Mouse (Mus musculus) midbrain, postnatal 0 days (tissue): ENCODE data around the gene Hand2. TPM values are rescaled to one million over a fixed set of nuclear protein-coding genes. Genes with fewer than 3 reads are reported as not detected.

Experiments used
- ATAC-seq: fragments of 200-750 bp; cut with Nextera tagmentation; 2 replicates; pipeline ENCODE4 v1.8.0; 2017; ENCODE audit warnings: moderate number of reproducible peaks, mild to moderate bottlenecking, moderate TSS enrichment, moderate library complexity; ENCODE audit not compliant: low FRiP score
- DNase-seq: peaks from one replicate; pipeline ENCODE4 v3.0.0-alpha.2; 2015; ENCODE audit warnings: low spot score
- H3K27ac ChIP-seq: fragments of 300-500 bp; sonication (generic); 2 replicates; pipeline ENCODE4 v1.5.1; 2014; ENCODE audit warnings: low read depth, mild to moderate bottlenecking, low read length, mixed read lengths
- H3K27me3 ChIP-seq: fragments of 300-500 bp; sonication (generic); 2 replicates; pipeline ENCODE4 v1.6.1; 2014; ENCODE audit warnings: low read length, control low read depth, mixed read lengths; ENCODE audit not compliant: insufficient read depth
- H3K36me3 ChIP-seq: fragments of 300-500 bp; sonication (generic); 2 replicates; pipeline ENCODE4 v1.6.1; 2014; ENCODE audit warnings: low read length, control low read depth, mixed read lengths; ENCODE audit not compliant: insufficient read depth
- H3K4me1 ChIP-seq: fragments of 300-500 bp; sonication (generic); 2 replicates; pipeline ENCODE4 v1.6.1; 2014; ENCODE audit warnings: mild to moderate bottlenecking, control low read depth, antibody characterized with exemption, low read length, mixed read lengths; ENCODE audit not compliant: insufficient read depth
- H3K4me2 ChIP-seq: fragments of 300-500 bp; sonication (generic); 2 replicates; pipeline ENCODE4 v1.6.1; 2014; ENCODE audit warnings: low read depth, mild to moderate bottlenecking, low read length, mixed read lengths; ENCODE audit not compliant: poor library complexity, severe bottlenecking
- H3K4me3 ChIP-seq: fragments of 300-500 bp; sonication (generic); 2 replicates; pipeline ENCODE4 v1.5.1; 2014; ENCODE audit warnings: low read depth, mild to moderate bottlenecking, low read length, moderate library complexity
- H3K9ac ChIP-seq: fragments of 300-500 bp; sonication (generic); replicated peaks from 2 replicates; pipeline ENCODE4 v1.6.1; 2014; ENCODE audit warnings: mild to moderate bottlenecking, low read length, moderate library complexity, mixed read lengths; ENCODE audit not compliant: poor library complexity, severe bottlenecking
- H3K9me3 ChIP-seq: fragments of 300-500 bp; sonication (generic); 2 replicates; pipeline ENCODE4 v1.6.1; 2016; ENCODE audit warnings: low read length, control low read depth
- CTCF ChIP-seq: IDR thresholded peaks from 2 replicates; pipeline ENCODE4 v1.5.1; 2016; ENCODE audit warnings: antibody characterized with exemption, mild to moderate bottlenecking
- WGBS: fragments of 180-500 bp; shearing (Covaris S2); extraction: QIAGEN DNeasy Blood & Tissue Kit; methylation state at CpG from one replicate; pipeline ENCODE4 v1.1.7; 2014; 5-methylcytosine and 5-hydroxymethylcytosine counted together
- polyA plus RNA-seq: library from polyadenylated mRNA; unstranded; fragments of >200 nt; fragmentation: Nextera tagmentation; extraction: Ambion mirVana; gene quantifications from 2 replicates; pipeline ENCODE4 v1.2.1, GENCODE M21; 2015
- total RNA-seq: library from RNA; depleted of rRNA; stranded (reverse); fragments of >200 nt; gene quantifications from 2 replicates; pipeline ENCODE4 v1.2.3, GENCODE M21; 2014

Gene Hand2
- total and polyA plus RNA-seq, 2 experiments from 2014 or later: not detected

DNA sequence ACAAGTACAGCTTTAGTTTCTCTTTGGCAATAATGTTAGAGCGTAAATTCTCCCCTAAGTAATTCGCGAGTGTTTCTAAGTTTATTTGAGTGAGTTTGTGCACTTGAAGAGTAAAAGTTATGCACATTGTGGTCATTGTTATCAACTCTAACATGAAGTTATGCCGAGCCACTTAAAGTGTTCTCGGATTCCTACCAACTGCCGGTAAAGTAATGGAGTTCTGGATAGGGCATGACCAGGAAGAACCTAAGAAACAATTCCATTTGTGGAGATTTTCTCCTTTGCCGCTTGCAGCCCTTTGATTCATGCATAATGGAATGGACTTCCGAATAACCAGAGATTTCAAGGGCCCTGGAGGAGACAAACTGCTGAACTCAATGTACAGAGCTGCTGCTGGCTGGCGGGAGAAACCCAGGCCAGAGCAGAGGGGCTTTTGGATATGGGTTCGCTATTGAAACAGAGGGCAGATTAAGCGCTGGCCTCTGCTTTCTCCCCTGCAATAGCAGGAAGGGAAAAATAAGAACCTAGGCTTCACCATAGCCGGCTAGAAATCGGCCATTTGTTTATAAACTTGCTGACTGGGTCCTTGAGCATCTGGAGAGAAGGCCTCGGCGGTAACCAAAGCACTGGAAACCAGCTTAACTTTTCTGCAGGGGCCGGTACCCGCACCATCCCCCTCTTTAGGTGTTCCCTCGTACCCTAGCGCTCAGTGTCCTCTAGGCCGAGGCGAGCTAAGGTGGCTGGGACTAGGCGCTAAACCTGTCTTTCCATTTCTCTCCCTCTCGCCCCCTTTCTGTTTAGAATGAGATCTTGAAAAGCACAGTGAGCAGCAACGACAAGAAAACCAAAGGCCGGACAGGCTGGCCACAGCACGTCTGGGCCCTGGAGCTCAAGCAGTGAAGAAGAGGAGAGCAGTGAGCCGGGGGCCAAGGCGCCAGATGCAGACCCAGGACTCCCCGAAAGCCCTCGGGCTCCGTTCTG is 2.5 kb downstream of the Hand2 start:
- Histone ChIP-seq H3K36me3 (no peaks in the 10 kb centered on the region), H3K4me2 (no peak overlapping the region), H3K9ac (no peak overlapping the region), H3K4me1 (no peaks in the 10 kb centered on the region; the same call in 1 of the 2 replicates), H3K9me3 (no peaks in the 10 kb centered on the region), H3K4me3 (no peak overlapping the region), H3K27me3 (peaks cover 83% of the 10 kb centered on the region), H3K27ac (no peak overlapping the region)
- no peak for DNase-seq
- no peak for TF ChIP-seq CTCF
- no peak for ATAC-seq
- WGBS: 1% methylated on average over 31 of the region's 31 CpGs

DNA sequence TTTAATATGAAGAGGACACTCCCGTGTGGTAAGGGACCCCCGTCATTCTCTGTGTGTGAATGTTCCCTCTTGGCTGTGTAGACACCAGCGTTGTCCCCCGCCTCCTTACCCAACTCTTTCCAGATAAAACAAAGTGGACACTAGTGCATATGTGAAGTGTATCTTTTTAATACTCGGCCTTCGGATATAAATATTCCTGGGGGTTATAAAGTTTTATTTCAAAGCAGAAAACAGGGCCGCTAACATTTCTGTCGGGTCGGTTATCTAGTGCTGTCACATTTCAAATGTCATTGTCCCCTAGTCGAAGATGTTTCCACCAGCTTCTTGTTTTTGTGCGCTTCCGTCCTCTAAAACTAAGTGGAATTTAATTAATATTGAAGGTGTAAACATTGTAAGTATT is 3.3 kb downstream of the Hand2 start:
- Histone ChIP-seq H3K4me1 (no peaks in the 10 kb centered on the region; the same call in 1 of the 2 replicates), H3K36me3 (no peaks in the 10 kb centered on the region), H3K9me3 (no peaks in the 10 kb centered on the region), H3K9ac (no peak overlapping the region), H3K27me3 (peaks cover 84% of the 10 kb centered on the region), H3K4me2 (no peak overlapping the region), H3K27ac (no peak overlapping the region), H3K4me3 (no peak overlapping the region)
- WGBS: 4% methylated on average over 12 of the region's 12 CpGs
- ATAC-seq (no peak), DNase-seq (no peak)
- TF ChIP-seq CTCF: no peak

DNA sequence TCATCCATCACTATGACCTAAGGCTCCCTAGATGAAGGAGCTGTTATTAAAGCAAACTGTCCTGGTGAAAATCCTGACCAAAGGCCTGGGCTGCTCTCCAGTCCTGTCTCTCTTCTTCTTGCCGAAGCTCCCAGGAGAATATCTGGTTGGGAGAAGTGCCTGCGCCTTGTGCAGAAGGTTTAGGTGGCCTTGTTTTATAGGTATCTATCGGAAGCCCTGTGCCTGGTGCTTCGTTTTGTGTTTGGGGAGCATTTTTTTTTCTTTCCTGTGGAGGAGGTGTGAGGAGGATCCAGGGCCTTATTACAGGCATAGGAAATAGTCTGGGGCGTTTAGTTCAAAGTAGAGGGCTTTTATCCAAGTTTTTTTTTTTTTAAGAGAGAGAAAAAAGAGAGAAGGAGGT is 3.9 kb downstream of the Hand2 start:
- WGBS: 1% methylated on average over 5 of the region's 5 CpGs
- no peak for DNase-seq

DNA sequence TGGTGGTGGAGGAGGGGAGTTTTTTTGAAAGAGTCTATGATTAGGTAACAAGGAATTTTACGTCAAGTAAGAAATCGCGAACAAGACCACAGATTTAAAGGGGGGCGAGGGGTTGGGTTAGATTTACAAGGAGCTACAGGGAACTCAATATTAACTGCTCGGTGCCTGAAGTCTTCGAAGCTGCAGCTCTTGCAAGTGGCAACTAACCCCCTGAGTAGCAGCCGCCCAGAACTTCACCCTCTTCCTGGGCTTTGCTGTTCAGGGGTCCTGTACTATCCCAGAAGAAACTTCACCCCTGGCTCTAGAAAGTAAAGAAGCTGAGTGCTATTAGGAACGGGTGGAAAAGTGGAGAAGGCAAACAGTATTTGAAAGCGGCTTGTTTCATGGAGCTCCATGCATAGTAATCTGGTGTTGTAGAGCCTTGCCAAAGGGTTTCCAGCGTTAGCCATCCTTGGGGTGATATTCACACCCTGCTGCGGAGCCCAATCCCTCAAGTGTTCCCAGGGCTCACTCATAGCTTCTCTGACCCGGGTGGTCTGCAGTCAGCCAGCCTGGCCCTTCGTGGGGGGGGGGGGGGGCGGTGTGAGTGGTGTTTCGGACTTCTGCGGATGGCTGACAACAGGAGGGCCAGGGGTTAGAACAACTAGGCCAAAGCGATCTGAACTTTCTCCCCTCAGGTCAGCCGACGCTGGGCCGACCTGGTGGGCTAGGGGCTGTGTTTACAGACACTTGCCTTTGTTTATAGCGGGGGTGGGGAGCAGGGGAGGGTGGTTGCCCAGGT is 4.5 kb downstream of the Hand2 start:
- Histone ChIP-seq H3K27me3 (peaks cover 85% of the 10 kb centered on the region), H3K36me3 (no peaks in the 10 kb centered on the region), H3K9me3 (no peaks in the 10 kb centered on the region), H3K27ac (no peak overlapping the region), H3K9ac (no peak overlapping the region), H3K4me2 (no peak overlapping the region), H3K4me3 (no peak overlapping the region), H3K4me1 (no peaks in the 10 kb centered on the region; the same call in 1 of the 2 replicates)
- no peak for ATAC-seq
- no peak for DNase-seq
- no peak for TF ChIP-seq CTCF
- 3% methylated on average over 21 of the region's 21 CpGs for WGBS

More for the DNA sequence above, 3.9 kb downstream of the Hand2 start:
- no peak for ATAC-seq
- TF ChIP-seq CTCF: no peak
- Histone ChIP-seq H3K9ac (no peak overlapping the region), H3K9me3 (no peaks in the 10 kb centered on the region), H3K36me3 (no peaks in the 10 kb centered on the region), H3K4me1 (no peaks in the 10 kb centered on the region; the same call in 1 of the 2 replicates), H3K27ac (no peak overlapping the region), H3K4me2 (no peak overlapping the region), H3K4me3 (no peak overlapping the region), H3K27me3 (peaks cover 84% of the 10 kb centered on the region)

DNA sequence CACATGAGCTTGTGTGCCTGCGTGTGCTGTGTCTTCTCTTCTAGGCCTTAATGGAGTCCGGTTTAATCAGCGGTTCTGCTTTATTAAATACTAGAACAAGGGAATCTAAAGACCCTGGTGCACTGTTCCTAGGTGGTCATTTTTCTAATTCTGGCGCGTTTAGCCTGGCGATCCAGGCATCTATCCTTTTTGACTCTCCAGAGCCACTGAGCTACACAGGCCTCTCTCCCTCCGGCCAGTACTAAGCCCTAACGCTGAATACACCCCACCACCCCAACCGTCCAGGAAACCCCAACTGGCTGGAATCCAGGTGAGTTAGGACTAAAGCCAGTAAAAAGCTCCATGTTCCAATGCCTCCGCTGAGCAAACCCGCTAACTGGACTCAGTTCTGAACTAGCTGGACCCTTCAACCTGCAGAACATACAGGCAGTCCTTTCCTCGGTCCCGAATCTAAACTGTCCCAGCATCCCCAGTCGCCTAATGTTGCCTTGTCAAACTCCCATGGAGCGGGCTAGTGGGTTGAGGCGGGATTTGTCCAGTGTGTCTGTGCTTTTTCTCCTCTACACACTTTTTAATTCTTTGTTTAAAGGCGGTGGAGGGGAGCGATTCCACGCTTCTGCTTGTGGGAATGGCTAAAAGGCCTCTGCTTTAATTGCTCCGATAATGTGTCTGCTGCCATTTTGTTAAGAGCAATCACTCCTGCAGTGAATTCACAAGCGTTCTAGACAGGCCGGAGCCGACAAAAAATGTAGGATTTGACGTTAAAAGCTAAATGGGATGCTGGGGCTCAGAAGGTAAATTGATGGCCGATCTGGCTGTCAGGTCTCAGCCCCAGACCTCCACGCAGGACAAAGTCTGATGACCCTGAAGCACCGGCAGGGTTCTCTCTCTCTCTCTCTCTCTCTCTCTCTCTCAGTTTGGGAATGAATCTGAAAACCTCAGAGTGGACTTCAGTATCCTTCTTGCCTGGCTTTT is 5.6 kb downstream of the Hand2 start:
- no peak for ATAC-seq
- no peaks in the 10 kb centered on the region; the same call in 1 of the 2 replicates for H3K4me1 ChIP-seq
- TF ChIP-seq CTCF: no peak
- no peak overlapping the region for H3K4me2 ChIP-seq
- no peak overlapping the region for H3K9ac ChIP-seq
- H3K9me3 ChIP-seq: no peaks in the 10 kb centered on the region
- no peaks in the 10 kb centered on the region for H3K36me3 ChIP-seq
- 5% methylated on average over 27 of the region's 27 CpGs for WGBS
- peaks cover 85% of the 10 kb centered on the region for H3K27me3 ChIP-seq
- no peak for DNase-seq
- H3K27ac ChIP-seq: no peak overlapping the region
- no peak overlapping the region for H3K4me3 ChIP-seq
